Mouse (Mus musculus): Measurements from ENCODE around the gene Aak1.

GRCm38 (mm10) chr6:87001995-87002394 lies 152.7 kb downstream of the Aak1 start:
- TF ChIP-seq CTCF (IDR thresholded peaks at IDR 0.05; ENCODE audit: borderline replicate concordance, control insufficient read depth, extremely low read depth, insufficient read depth, low read length, poor library complexity), result no peak
- TF ChIP-seq POLR2A (IDR thresholded peaks at IDR 0.05; ENCODE audit: control insufficient read depth, extremely low read depth, insufficient read depth, low read length, poor library complexity), result no peak

Measured in thymus, adult 2 months (tissue).